Mouse (Mus musculus): Measurements from ENCODE around the gene Traf7. TPM values are rescaled to one million over a fixed set of nuclear protein-coding genes. Genes with fewer than 3 reads are reported as not detected.

Gene Traf7
- total RNA-seq, 1 experiment = 149 TPM

GRCm38 (mm10) chr17:24531064-24531463, 3.3 kb upstream of the Traf7 start:
- Histone ChIP-seq H3K9ac (ENCODE audit: insufficient read depth, low read depth, low read length, poor library complexity, severe bottlenecking) (no peak overlapping the region), H3K36me3 (ENCODE audit: control insufficient read depth, insufficient read depth, low read length, poor library complexity, severe bottlenecking) (peaks cover 21% of the 10 kb centered on the region), H3K4me1 (ENCODE audit: control insufficient read depth in 2 of 2, insufficient read depth in 2 of 2, low read length in 2 of 2, poor library complexity in 1 of 2) (peaks cover 1 to 17% of the 10 kb centered on the region in 2 experiments; a peak in 1 of 4 replicates)

GRCm38 (mm10) chr17:24530361-24531050, 2.8 kb upstream of the Traf7 start:
- TF ChIP-seq ZC3H11A (IDR thresholded peaks at IDR 0.05; ENCODE audit: borderline replicate concordance, low read depth, low read length) (no peak), ZNF384 (IDR thresholded peaks at IDR 0.05; ENCODE audit: low read depth, low read length) (no peak), CHD2 (IDR thresholded peaks at IDR 0.05; ENCODE audit: low read depth, low read length) (no peak), MAFK (IDR thresholded peaks at IDR 0.05; ENCODE audit: insufficient read depth, low read depth, low read length) (no peak), HCFC1 (IDR thresholded peaks at IDR 0.05; ENCODE audit: borderline replicate concordance, insufficient read depth, low read length) (no peak)
- in situ Hi-C loops (cut with MboI; ENCODE audit: low sequenced_read_pairs in 2 of 2, unreplicated experiment in 2 of 2) = no loop called here
- no peaks in the 10 kb centered on the region for H3K9me3 ChIP-seq (ENCODE audit: control insufficient read depth, insufficient read depth, low read depth, low read length)

More at GRCm38 (mm10) chr17:24531064-24531463, 3.3 kb upstream of the Traf7 start:
- H3K4me3 ChIP-seq (ENCODE audit: insufficient read depth in 1 of 2, low read depth in 1 of 2, low read length in 2 of 2, poor library complexity in 1 of 2, severe bottlenecking in 1 of 2) = no peak overlapping the region
- in situ Hi-C loops (cut with MboI; ENCODE audit: low sequenced_read_pairs in 2 of 2, unreplicated experiment in 2 of 2) = no loop called here
- DNase-seq (ENCODE audit: low read depth, low spot score) = no peak
- no peak overlapping the region for H3K27ac ChIP-seq (ENCODE audit: insufficient read depth, low read depth, low read length, poor library complexity, severe bottlenecking)
- no peaks in the 10 kb centered on the region for H3K9me3 ChIP-seq (ENCODE audit: control insufficient read depth, insufficient read depth, low read depth, low read length)
- TF ChIP-seq CHD2 (IDR thresholded peaks at IDR 0.05; ENCODE audit: low read depth, low read length) (no peak), ZNF384 (IDR thresholded peaks at IDR 0.05; ENCODE audit: low read depth, low read length) (no peak), HCFC1 (IDR thresholded peaks at IDR 0.05; ENCODE audit: borderline replicate concordance, insufficient read depth, low read length) (no peak), MAFK (IDR thresholded peaks at IDR 0.05; ENCODE audit: insufficient read depth, low read depth, low read length) (no peak), ZC3H11A (IDR thresholded peaks at IDR 0.05; ENCODE audit: borderline replicate concordance, low read depth, low read length) (no peak)

GRCm38 (mm10) chr17:24529883-24530282, 2.1 kb upstream of the Traf7 start:
- Histone ChIP-seq H3K36me3 (ENCODE audit: control insufficient read depth, insufficient read depth, low read length, poor library complexity, severe bottlenecking) (peaks cover 21% of the 10 kb centered on the region), H3K27ac (ENCODE audit: insufficient read depth, low read depth, low read length, poor library complexity, severe bottlenecking) (peak overlapping the region; percentile 80; the same call in 1 of the 2 replicates), H3K9ac (ENCODE audit: insufficient read depth, low read depth, low read length, poor library complexity, severe bottlenecking) (peak overlapping the region; percentile 95), H3K4me3 (ENCODE audit: insufficient read depth in 1 of 2, low read depth in 1 of 2, low read length in 2 of 2, poor library complexity in 1 of 2, severe bottlenecking in 1 of 2) (peak overlapping the region; percentile 94 to 97), H3K4me1 (ENCODE audit: control insufficient read depth in 2 of 2, insufficient read depth in 2 of 2, low read length in 2 of 2, poor library complexity in 1 of 2) (peaks cover 1 to 17% of the 10 kb centered on the region in 2 experiments; a peak in 1 of 4 replicates), H3K9me3 (ENCODE audit: control insufficient read depth, insufficient read depth, low read depth, low read length) (no peaks in the 10 kb centered on the region)
- TF ChIP-seq HCFC1 (IDR thresholded peaks at IDR 0.05; ENCODE audit: borderline replicate concordance, insufficient read depth, low read length) = no peak
- TF ChIP-seq CHD2 (IDR thresholded peaks at IDR 0.05; ENCODE audit: low read depth, low read length) = no peak
- no peak for TF ChIP-seq ZNF384 (IDR thresholded peaks at IDR 0.05; ENCODE audit: low read depth, low read length)
- no peak for TF ChIP-seq ZC3H11A (IDR thresholded peaks at IDR 0.05; ENCODE audit: borderline replicate concordance, low read depth, low read length)
- no peak for TF ChIP-seq MAFK (IDR thresholded peaks at IDR 0.05; ENCODE audit: insufficient read depth, low read depth, low read length)
- in situ Hi-C loops (cut with MboI; ENCODE audit: low sequenced_read_pairs in 2 of 2, unreplicated experiment in 2 of 2) = no loop called here
- DNase-seq (ENCODE audit: low read depth, low spot score) = no peak

More at GRCm38 (mm10) chr17:24530361-24531050, 2.8 kb upstream of the Traf7 start:
- H3K4me3 ChIP-seq (ENCODE audit: insufficient read depth in 1 of 2, low read depth in 1 of 2, low read length in 2 of 2, poor library complexity in 1 of 2, severe bottlenecking in 1 of 2) = peak overlapping the region in 1 of 2 experiments; percentile 94; a peak in 1 of 4 replicates
- no peak overlapping the region for H3K27ac ChIP-seq (ENCODE audit: insufficient read depth, low read depth, low read length, poor library complexity, severe bottlenecking)
- peaks cover 21% of the 10 kb centered on the region for H3K36me3 ChIP-seq (ENCODE audit: control insufficient read depth, insufficient read depth, low read length, poor library complexity, severe bottlenecking)
- peaks cover 1 to 17% of the 10 kb centered on the region in 2 experiments; a peak in 1 of 4 replicates for H3K4me1 ChIP-seq (ENCODE audit: control insufficient read depth in 2 of 2, insufficient read depth in 2 of 2, low read length in 2 of 2, poor library complexity in 1 of 2)
- no peak for DNase-seq (ENCODE audit: low read depth, low spot score)
- H3K9ac ChIP-seq (ENCODE audit: insufficient read depth, low read depth, low read length, poor library complexity, severe bottlenecking) = peak overlapping the region; percentile 95; the same call in 1 of the 2 replicates

- peak overlapping the region; percentile 80 for H3K27ac ChIP-seq (ENCODE audit: insufficient read depth, low read depth, low read length, poor library complexity, severe bottlenecking)
- H3K36me3 ChIP-seq (ENCODE audit: control insufficient read depth, insufficient read depth, low read length, poor library complexity, severe bottlenecking) = peaks cover 21% of the 10 kb centered on the region
- H3K9me3 ChIP-seq (ENCODE audit: control insufficient read depth, insufficient read depth, low read depth, low read length) = no peaks in the 10 kb centered on the region
- H3K4me3 ChIP-seq (ENCODE audit: insufficient read depth in 1 of 2, low read depth in 1 of 2, low read length in 2 of 2, poor library complexity in 1 of 2, severe bottlenecking in 1 of 2) = peak overlapping the region; percentile 94 to 97
- H3K4me1 ChIP-seq (ENCODE audit: control insufficient read depth in 2 of 2, insufficient read depth in 2 of 2, low read length in 2 of 2, poor library complexity in 1 of 2) = peaks cover 1 to 17% of the 10 kb centered on the region in 2 experiments; a peak in 1 of 4 replicates
- DNase-seq (ENCODE audit: low read depth, low spot score) = no peak
- TF ChIP-seq MAFK (IDR thresholded peaks at IDR 0.05; ENCODE audit: insufficient read depth, low read depth, low read length) = no peak
- in situ Hi-C loops (cut with MboI; ENCODE audit: low sequenced_read_pairs in 2 of 2, unreplicated experiment in 2 of 2) = no loop called here
- peak overlapping the region; percentile 95 for H3K9ac ChIP-seq (ENCODE audit: insufficient read depth, low read depth, low read length, poor library complexity, severe bottlenecking)
Observed at GRCm38 (mm10) chr17:24529007-24529451, 1.3 kb upstream of the Traf7 start.
